Mouse (Mus musculus): ENCODE data around the gene Cops8.

Gene Cops8

DNA sequence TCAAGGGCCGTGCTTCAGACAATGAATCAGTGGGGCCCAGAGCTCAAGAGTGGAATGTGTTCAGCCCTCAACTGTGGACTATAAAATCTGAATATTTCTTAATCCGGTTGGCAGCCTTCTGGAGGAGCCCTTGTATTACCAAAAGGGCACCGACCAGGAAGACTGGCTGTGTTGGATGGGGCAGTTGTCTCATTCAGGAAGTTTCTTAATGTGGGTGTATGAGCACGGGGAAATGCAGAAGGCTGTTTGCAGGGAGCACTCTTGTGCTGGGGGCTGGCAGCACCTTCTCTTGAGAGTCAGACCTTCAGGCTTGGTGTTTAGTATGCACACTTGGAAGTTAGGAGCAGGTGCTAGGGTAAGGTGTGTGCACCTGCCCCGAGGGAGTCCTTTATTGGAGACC lies 6.6 kb downstream of the Cops8 start:
- TF ChIP-seq GATA4 (IDR thresholded peaks at IDR 0.05; ENCODE audit: insufficient replicate concordance, low read length): no peak

DNA sequence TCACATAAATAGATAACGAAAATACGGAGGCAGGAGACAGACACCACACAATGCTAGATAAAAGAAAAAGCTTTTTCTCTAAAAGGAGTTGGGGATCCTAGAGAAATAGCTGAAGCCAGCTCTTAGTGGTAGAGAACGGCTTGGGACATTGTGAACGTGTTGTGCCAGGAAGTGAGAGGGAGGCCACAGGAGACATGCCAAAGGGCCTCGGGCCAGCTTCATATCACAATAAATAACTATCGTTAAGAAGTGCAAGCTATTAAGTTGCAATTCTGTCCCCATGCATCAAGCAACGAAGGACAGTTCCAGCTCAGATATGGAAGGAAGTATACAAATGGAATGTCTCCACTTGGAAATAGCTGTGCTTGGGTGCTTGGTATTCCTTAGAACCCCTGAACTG lies 14.5 kb downstream of the Cops8 start:
- TF ChIP-seq GATA4 (IDR thresholded peaks at IDR 0.05; ENCODE audit: insufficient replicate concordance, low read length): no peak

- no peak for TF ChIP-seq GATA4 (IDR thresholded peaks at IDR 0.05; ENCODE audit: insufficient replicate concordance, low read length)
Measured at GRCm38 (mm10) chr1:90633415-90634030, 30.7 kb downstream of the Cops8 start.

DNA sequence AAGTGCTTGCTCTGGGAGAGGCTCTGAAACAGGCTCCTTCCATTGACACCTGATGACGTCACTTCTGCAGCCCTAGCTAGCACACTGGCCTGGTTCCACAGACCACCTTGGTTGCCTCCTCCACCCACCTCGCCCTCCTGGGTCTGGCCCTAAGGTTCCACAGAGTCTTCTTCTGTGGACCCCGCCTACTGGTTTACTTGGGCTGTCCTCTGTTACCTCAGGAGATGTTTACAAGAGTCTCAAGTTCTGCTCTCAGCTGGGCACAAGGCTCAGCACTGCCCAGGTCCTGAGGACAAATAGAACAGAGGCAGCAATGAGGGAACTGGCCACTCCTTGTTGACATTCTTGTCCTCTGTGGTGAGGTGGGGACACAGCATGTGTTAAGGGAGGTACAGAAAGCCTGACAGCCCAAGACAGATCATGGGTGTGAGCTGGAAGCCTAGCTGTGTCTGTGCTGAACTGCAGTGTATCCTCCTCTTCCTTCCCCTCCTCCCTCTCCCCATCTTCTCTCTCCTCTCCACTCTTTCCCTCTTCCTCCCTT lies 31.5 kb downstream of the Cops8 start:
- no peak for TF ChIP-seq GATA4 (IDR thresholded peaks at IDR 0.05; ENCODE audit: insufficient replicate concordance, low read length)

GRCm38 (mm10) chr1:90638335-90638734 lies 35.6 kb downstream of the Cops8 start:
- no peak for TF ChIP-seq GATA4 (IDR thresholded peaks at IDR 0.05; ENCODE audit: insufficient replicate concordance, low read length)

DNA sequence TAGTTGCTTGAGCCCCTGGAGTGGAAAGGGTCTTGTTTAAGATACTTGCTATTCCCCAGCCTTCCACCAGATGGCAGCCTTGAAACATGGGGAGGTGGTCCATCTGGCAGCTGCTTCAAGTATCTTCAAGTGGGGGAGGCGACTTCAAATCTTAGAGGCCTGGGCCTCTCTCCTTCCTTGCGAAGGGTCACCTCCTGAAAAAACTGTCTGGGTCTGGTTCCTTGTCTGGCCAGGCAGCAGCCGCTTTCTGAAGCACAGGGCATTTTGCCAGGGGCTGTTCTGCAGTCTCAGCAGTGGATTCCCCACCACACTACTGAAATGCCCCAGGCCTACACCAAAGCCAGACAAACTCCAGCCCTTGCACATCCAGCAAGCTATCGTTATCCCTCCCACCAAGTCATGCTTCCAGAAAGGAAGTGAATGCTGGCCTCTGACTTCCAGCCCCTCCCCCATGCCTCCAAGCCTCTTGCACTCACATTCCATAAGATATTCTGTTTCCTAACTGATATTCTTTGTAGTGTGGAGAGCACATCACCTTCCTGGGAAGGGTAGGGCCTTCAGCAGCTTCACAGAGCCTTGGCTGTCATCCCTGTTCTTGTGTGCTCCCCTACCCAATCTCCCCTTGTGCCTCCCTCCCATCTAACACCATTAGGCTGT lies 48.1 kb downstream of the Cops8 start:
- peak; percentile 95; the same call in 1 of the 2 replicates for TF ChIP-seq GATA4 (IDR thresholded peaks at IDR 0.05; ENCODE audit: insufficient replicate concordance, low read length)

DNA sequence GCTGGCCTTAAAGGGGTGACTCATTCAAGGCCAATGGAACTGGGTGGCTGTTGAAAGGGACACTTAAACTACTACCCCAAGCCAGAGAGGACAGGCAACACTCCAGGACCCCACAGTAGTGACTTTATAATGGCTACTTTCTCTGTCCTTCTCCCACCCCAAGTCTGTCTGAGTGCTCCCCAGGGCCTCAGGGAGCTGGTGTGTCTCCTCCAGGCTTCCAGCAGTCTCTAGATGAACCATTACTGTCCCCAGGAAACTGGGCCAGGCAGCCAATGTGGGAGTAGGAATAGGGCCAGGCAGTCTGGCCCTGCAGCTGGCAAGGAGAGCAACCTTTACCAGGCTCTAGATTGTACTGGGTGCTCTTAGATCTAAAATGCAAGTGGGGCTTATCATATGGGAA lies 49.0 kb downstream of the Cops8 start:
- no peak for TF ChIP-seq GATA4 (IDR thresholded peaks at IDR 0.05; ENCODE audit: insufficient replicate concordance, low read length)

- no peak for TF ChIP-seq GATA4 (IDR thresholded peaks at IDR 0.05; ENCODE audit: insufficient replicate concordance, low read length)
Measured at GRCm38 (mm10) chr1:90652553-90652952, 49.8 kb downstream of the Cops8 start.

DNA sequence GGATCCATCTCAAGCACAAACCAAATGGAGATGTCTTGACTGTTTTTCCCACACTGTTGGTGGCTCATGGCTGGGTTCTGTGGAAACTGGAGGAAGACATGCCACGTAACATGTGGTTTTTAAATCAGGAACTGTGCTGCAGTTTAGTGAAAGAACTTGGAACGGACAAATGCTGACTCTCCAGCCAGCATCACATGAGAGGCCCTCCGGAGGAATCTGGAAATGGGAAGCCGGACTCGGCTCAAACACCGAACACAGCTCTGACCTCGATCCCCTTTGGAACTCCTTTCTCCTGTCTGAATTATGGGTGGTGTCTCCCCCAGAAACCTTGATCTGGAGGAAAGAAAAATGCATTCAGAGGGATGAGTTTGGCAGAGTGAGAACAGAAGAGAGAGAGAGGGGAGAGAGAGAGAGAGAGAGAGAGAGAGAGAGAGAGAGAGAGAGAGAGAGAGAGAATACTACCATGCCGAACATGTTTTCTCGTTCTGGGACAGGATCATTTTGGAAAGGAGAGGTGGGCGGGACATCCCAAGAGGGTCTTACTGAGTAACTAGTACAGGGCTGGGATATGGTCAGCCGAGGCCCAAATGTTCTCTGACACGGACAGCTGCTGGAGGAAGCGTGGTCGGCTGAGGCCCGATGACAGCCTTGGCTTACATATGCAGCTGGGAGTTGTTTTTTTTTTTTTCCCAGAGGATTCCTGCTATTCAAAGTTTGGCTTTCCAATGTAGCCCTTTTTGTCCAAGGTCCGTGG lies 53.9 kb downstream of the Cops8 start:
- no peak for TF ChIP-seq GATA4 (IDR thresholded peaks at IDR 0.05; ENCODE audit: insufficient replicate concordance, low read length)

- TF ChIP-seq GATA4 (IDR thresholded peaks at IDR 0.05; ENCODE audit: insufficient replicate concordance, low read length): no peak
Measured at GRCm38 (mm10) chr1:90657292-90658050, 54.7 kb downstream of the Cops8 start.

DNA sequence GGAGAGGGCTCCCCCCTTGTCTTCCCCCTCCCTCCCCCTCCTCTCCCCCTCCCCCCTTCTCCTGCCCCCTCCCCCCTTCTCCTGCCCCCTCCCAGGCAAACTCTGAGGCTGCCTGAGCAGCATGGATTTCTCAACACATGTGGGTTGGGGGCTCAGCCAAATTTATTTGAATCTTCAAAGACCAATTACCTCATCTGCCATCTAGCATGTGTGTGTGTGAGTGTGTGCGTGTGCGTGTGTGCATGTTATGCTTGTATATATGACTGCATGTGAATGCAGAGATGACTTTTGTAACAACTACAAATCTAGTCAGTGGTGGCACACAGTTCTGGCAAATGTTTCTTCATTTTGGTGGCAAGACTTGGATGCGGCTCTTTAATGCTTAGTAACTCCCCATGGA lies 55.8 kb downstream of the Cops8 start:
- no peak for TF ChIP-seq GATA4 (IDR thresholded peaks at IDR 0.05; ENCODE audit: insufficient replicate concordance, low read length)

GRCm38 (mm10) chr1:90660150-90660549 lies 57.4 kb downstream of the Cops8 start:
- TF ChIP-seq GATA4 (IDR thresholded peaks at IDR 0.05; ENCODE audit: insufficient replicate concordance, low read length): no peak

DNA sequence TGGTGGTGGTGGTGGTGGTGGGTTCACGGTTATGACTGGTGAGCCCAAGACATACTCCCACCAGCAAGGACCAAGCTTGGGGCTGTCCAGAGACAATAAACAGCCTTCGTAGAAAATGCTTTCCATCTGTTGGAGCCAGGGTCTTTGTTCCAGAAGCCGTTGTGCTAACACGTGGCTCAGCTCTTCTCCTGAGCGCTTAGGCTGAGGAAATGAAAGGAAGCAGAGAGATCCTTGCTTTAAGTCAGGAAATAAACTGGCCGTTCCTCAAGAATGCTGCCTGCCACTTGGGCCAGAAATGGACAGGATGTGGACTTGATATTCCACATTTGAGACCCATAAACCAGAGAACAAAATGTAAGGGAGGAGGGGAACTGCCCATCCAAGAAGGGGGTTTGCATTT lies 59.7 kb downstream of the Cops8 start:
- TF ChIP-seq GATA4 (IDR thresholded peaks at IDR 0.05; ENCODE audit: insufficient replicate concordance, low read length): no peak; the same call in 1 of the 2 replicates

All from liver, adult (tissue).